Mouse (Mus musculus) midbrain, embryonic 10.5 days (tissue): Measurements from ENCODE around the gene Tspyl1. TPM values are rescaled to one million over a fixed set of nuclear protein-coding genes. Genes with fewer than 3 reads are reported as not detected.

Experiments
- DNase-seq: peaks from one replicate; pipeline ENCODE4 v3.0.0-alpha.2; 2017; ENCODE audit warnings: low spot score
- H3K27ac ChIP-seq: fragments of 300-500 bp; sonication (generic); replicated peaks from 2 replicates; pipeline ENCODE4 v1.5.1; 2016; ENCODE audit warnings: mild to moderate bottlenecking
- H3K27me3 ChIP-seq: fragments of 300-500 bp; sonication (generic); 2 replicates; pipeline ENCODE4 v1.6.1; 2016; ENCODE audit warnings: low read depth, mild to moderate bottlenecking; ENCODE audit not compliant: poor library complexity, severe bottlenecking
- H3K36me3 ChIP-seq: fragments of 300-500 bp; sonication (generic); 2 replicates; pipeline ENCODE4 v1.6.1; 2016; ENCODE audit warnings: mild to moderate bottlenecking, moderate library complexity
- H3K4me1 ChIP-seq: fragments of 300-500 bp; sonication (generic); 2 replicates; pipeline ENCODE4 v1.6.1; 2016
- H3K4me3 ChIP-seq: fragments of 300-500 bp; sonication (generic); 2 replicates; pipeline ENCODE4 v1.5.1; 2016; ENCODE audit warnings: mild to moderate bottlenecking, moderate library complexity
- H3K9me3 ChIP-seq: fragments of 300-500 bp; sonication (generic); replicated peaks from 2 replicates; pipeline ENCODE4 v1.6.1; 2016; ENCODE audit warnings: mild to moderate bottlenecking
- WGBS: fragments of 180-500 bp; shearing (Covaris S2); methylation state at CpG from one replicate; pipeline ENCODE4 v1.1.7; 2016; 5-methylcytosine and 5-hydroxymethylcytosine counted together
- polyA plus RNA-seq: library from polyadenylated mRNA; unstranded; fragments of >200 nt; fragmentation: Nextera tagmentation; extraction: Ambion mirVana; gene quantifications from 2 replicates; pipeline ENCODE4 v1.2.1, GENCODE M21; 2016

The Tspyl1 gene
- polyA plus RNA-seq, 1 experiment from 2014 or later, result 65.0 TPM

- no peaks in the 10 kb centered on the region for H3K9me3 ChIP-seq
- no peaks in the 10 kb centered on the region for H3K27me3 ChIP-seq
- H3K27ac ChIP-seq, result no peak overlapping the region
- H3K36me3 ChIP-seq, result no peaks in the 10 kb centered on the region
- H3K4me3 ChIP-seq, result no peak overlapping the region
- H3K4me1 ChIP-seq, result peaks cover 24% of the 10 kb centered on the region
- DNase-seq, result no peak
- 72% methylated on average over 3 of the region's 3 CpGs for WGBS
These were observed 30.5 kb downstream of the Tspyl1 start for GRCm38 (mm10) chr10:34312536-34312935.

GRCm38 (mm10) chr10:34316571-34317216, 34.7 kb downstream of the Tspyl1 start:
- H3K27ac ChIP-seq, result peak overlapping the region; percentile 85
- no peaks in the 10 kb centered on the region for H3K9me3 ChIP-seq
- H3K4me3 ChIP-seq, result peak overlapping the region; percentile 41
- WGBS, result 4% methylated on average over 3 of the region's 3 CpGs
- no peaks in the 10 kb centered on the region for H3K36me3 ChIP-seq
- H3K27me3 ChIP-seq, result no peaks in the 10 kb centered on the region
- H3K4me1 ChIP-seq, result peaks cover 26% of the 10 kb centered on the region
- peak; percentile 79 for DNase-seq

GRCm38 (mm10) chr10:34317217-34317606, 35.2 kb downstream of the Tspyl1 start:
- peaks cover 26% of the 10 kb centered on the region for H3K4me1 ChIP-seq
- no peaks in the 10 kb centered on the region for H3K36me3 ChIP-seq
- 21% methylated on average over 2 of the region's 2 CpGs for WGBS
- H3K9me3 ChIP-seq, result no peaks in the 10 kb centered on the region
- H3K27me3 ChIP-seq, result no peaks in the 10 kb centered on the region
- peak overlapping the region; percentile 41 for H3K4me3 ChIP-seq
- peak overlapping the region; percentile 85 for H3K27ac ChIP-seq
- peak; percentile 16 for DNase-seq

- no peak overlapping the region for H3K4me3 ChIP-seq
- no peak overlapping the region for H3K27ac ChIP-seq
- DNase-seq, result no peak
- H3K36me3 ChIP-seq, result no peaks in the 10 kb centered on the region
- H3K4me1 ChIP-seq, result peaks cover 19% of the 10 kb centered on the region
- no peaks in the 10 kb centered on the region for H3K9me3 ChIP-seq
- H3K27me3 ChIP-seq, result no peaks in the 10 kb centered on the region
- 91% methylated on average over 2 of the region's 2 CpGs for WGBS
These were observed 38.8 kb downstream of the Tspyl1 start for GRCm38 (mm10) chr10:34320809-34321208.

- H3K27me3 ChIP-seq, result no peaks in the 10 kb centered on the region
- WGBS, result 27% methylated on average over 4 of the region's 4 CpGs
- no peaks in the 10 kb centered on the region for H3K4me1 ChIP-seq
- H3K27ac ChIP-seq, result no peak overlapping the region
- no peaks in the 10 kb centered on the region for H3K36me3 ChIP-seq
- no peak overlapping the region for H3K4me3 ChIP-seq
- no peaks in the 10 kb centered on the region for H3K9me3 ChIP-seq
- DNase-seq, result no peak
These were observed 44.7 kb downstream of the Tspyl1 start for GRCm38 (mm10) chr10:34326701-34327100.

- Histone ChIP-seq H3K27me3 (no peaks in the 10 kb centered on the region), H3K4me1 (no peaks in the 10 kb centered on the region), H3K36me3 (no peaks in the 10 kb centered on the region), H3K4me3 (no peak overlapping the region), H3K27ac (no peak overlapping the region), H3K9me3 (no peaks in the 10 kb centered on the region)
- WGBS, result 61% methylated on average over 5 of the region's 5 CpGs
- no peak for DNase-seq
These were observed 45.2 kb downstream of the Tspyl1 start for GRCm38 (mm10) chr10:34327144-34327543.

GRCm38 (mm10) chr10:34328310-34328709, 46.3 kb downstream of the Tspyl1 start:
- Histone ChIP-seq H3K27ac (no peak overlapping the region), H3K4me3 (no peak overlapping the region), H3K27me3 (no peaks in the 10 kb centered on the region), H3K4me1 (no peaks in the 10 kb centered on the region), H3K36me3 (no peaks in the 10 kb centered on the region), H3K9me3 (no peaks in the 10 kb centered on the region)
- 3% methylated on average over 2 of the region's 2 CpGs for WGBS
- DNase-seq, result peak; percentile 32

Other genes starting within 250 kb of the Tspyl1 start
- gene Trappc3l, start 244.6 kb upstream of the Tspyl1 start, polyA plus RNA-seq, result not detected in 2 replicates
- not detected in 2 replicates for gene Calhm4, start 237.9 kb upstream of the Tspyl1 start, polyA plus RNA-seq
- gene Calhm5, start 185.7 kb upstream of the Tspyl1 start, polyA plus RNA-seq, result 0.10 and 0.17 TPM in 2 replicates
- 0.21 and 0.36 TPM in 2 replicates for gene Calhm6, start 154.2 kb upstream of the Tspyl1 start, polyA plus RNA-seq
- gene Dse, start 74.5 kb upstream of the Tspyl1 start, polyA plus RNA-seq, result 22.0 and 22.8 TPM in 2 replicates
- 38.1 and 61.6 TPM in 2 replicates for gene Tspyl4, start 15.3 kb downstream of the Tspyl1 start, polyA plus RNA-seq
- gene Col10a1, start 107.8 kb downstream of the Tspyl1 start, polyA plus RNA-seq, result 0.19 TPM in 1 of 2 replicates, not detected in the other
- 5.7 and 6.3 TPM in 2 replicates for gene Nt5dc1, start 136.4 kb downstream of the Tspyl1 start, polyA plus RNA-seq
- 1.7 and 1.8 TPM in 2 replicates for gene Frk, start 201.2 kb downstream of the Tspyl1 start, polyA plus RNA-seq